Mouse (Mus musculus) fat pad, adult 2 months (tissue): ENCODE measurements around the gene Tbcb.
A peak's percentile ranks its signal among the peaks of the same experiment; 100 is the strongest.
"Not testable (repeated sequence)": the region's sequence is repeated elsewhere in the genome, so short reads cannot be mapped to it uniquely, and the experiment has no call there.

Experiments
- DNase-seq: peaks from one replicate; pipeline ENCODE4 v3.0.0-alpha.2; 2011; ENCODE audit warnings: low read depth, low spot score; ENCODE audit errors: extremely low read depth

The Tbcb gene

GRCm38 (mm10) chr7:30224206-30224605, 7.9 kb downstream of the Tbcb start:
- no peak for DNase-seq

GRCm38 (mm10) chr7:30222205-30222604, 9.9 kb downstream of the Tbcb start:
- DNase-seq = no peak

GRCm38 (mm10) chr7:30221433-30221832, 10.6 kb downstream of the Tbcb start:
- DNase-seq = no peak

GRCm38 (mm10) chr7:30220008-30220356, 12.1 kb downstream of the Tbcb start:
- no peak for DNase-seq

- DNase-seq = no peak
These were observed 12.6 kb downstream of the Tbcb start for GRCm38 (mm10) chr7:30219293-30220007.

- no peak for DNase-seq
These were observed 14.8 kb downstream of the Tbcb start for GRCm38 (mm10) chr7:30217277-30217676.

- no peak for DNase-seq
These were observed 15.3 kb downstream of the Tbcb start for GRCm38 (mm10) chr7:30216723-30217151.

- no peak for DNase-seq
These were observed 16.2 kb downstream of the Tbcb start for GRCm38 (mm10) chr7:30215875-30216274.

GRCm38 (mm10) chr7:30213881-30214280, 18.2 kb downstream of the Tbcb start:
- DNase-seq = no peak

GRCm38 (mm10) chr7:30211025-30211424, 21.0 kb downstream of the Tbcb start:
- no peak for DNase-seq

GRCm38 (mm10) chr7:30206364-30206763, 25.7 kb downstream of the Tbcb start:
- not testable (repeated sequence) for DNase-seq

GRCm38 (mm10) chr7:30205383-30205782, 26.7 kb downstream of the Tbcb start:
- DNase-seq = no peak

GRCm38 (mm10) chr7:30204380-30204779, 27.7 kb downstream of the Tbcb start:
- no peak for DNase-seq

GRCm38 (mm10) chr7:30202895-30203690, 29.0 kb downstream of the Tbcb start:
- DNase-seq = no peak

GRCm38 (mm10) chr7:30200661-30201060, 31.4 kb downstream of the Tbcb start:
- DNase-seq = not testable (repeated sequence)

- peak; percentile 85 for DNase-seq
These were observed 31.9 kb downstream of the Tbcb start for GRCm38 (mm10) chr7:30200200-30200599.

GRCm38 (mm10) chr7:30199498-30200139, 32.5 kb downstream of the Tbcb start:
- DNase-seq = no peak

- DNase-seq = no peak
These were observed 33.5 kb downstream of the Tbcb start, which contains the start of gene Capns1 for GRCm38 (mm10) chr7:30198481-30198971. Gene Capns1 (minus strand): TSS chr7:30198811.

- DNase-seq = no peak
These were observed 34.4 kb downstream of the Tbcb start for GRCm38 (mm10) chr7:30197592-30198129.

- DNase-seq = peak; percentile 95
These were observed 35.9 kb downstream of the Tbcb start for GRCm38 (mm10) chr7:30196171-30196570.

- peak; percentile 74 for DNase-seq
These were observed 36.6 kb downstream of the Tbcb start for GRCm38 (mm10) chr7:30195461-30195860.
